Comparison of ENCODE assay signal across 9 mouse cellular contexts in genomic region chr9:96751821-96752602, GRCm38 (mm10). TPM values are rescaled to one million over a fixed set of nuclear protein-coding genes. Genes with fewer than 3 reads are reported as not detected.
A peak's percentile ranks its signal among the peaks of the same experiment; 100 is the strongest.
DNase-seq lines count a peak whose midpoint lies in the region; ATAC-seq and TF ChIP-seq lines count a peak whose summit lies in the region.
"Had no signal": no experiment of that assay in that cellular context is flagged by ENCODE, and none has a peak within 500 bp of the region (broad histone marks: within the 10 kb centered on the region; RNA-seq: fewer than 3 reads in every experiment).

No protein-coding gene starts in this region.

- no peaks in the 10 kb centered on the region; the same call in 1 of the 2 replicates for H3K4me1 ChIP-seq in liver, postnatal 0 days (ENCODE audit: insufficient read depth)
- H3K4me1 ChIP-seq in liver, embryonic 11.5 days (replicated peaks; ENCODE audit: control insufficient read depth, insufficient read depth, low read length) = no peaks in the 10 kb centered on the region
- peaks cover 11% of the 10 kb centered on the region for H3K4me1 ChIP-seq in embryonic facial prominence, embryonic 10.5 days
- H3K4me1 ChIP-seq in limb, embryonic 13.5 days = peaks cover 4% of the 10 kb centered on the region

- 84% methylated on average over 15 of the region's 15 CpGs for WGBS in liver, postnatal 0 days (ENCODE audit: insufficient replicate concordance)
- 87% methylated on average over 15 of the region's 15 CpGs for WGBS in liver, embryonic 11.5 days
- 92% methylated on average over 15 of the region's 15 CpGs for WGBS in embryonic facial prominence, embryonic 10.5 days
- 89% methylated on average over 15 of the region's 15 CpGs for WGBS in limb, embryonic 13.5 days

- intact Hi-C loops in heart, postnatal 10 days (cut with DNase I) = no loop called here

- no peak overlapping the region for H3K9ac ChIP-seq in liver, postnatal 0 days (replicated peaks)
- no peak overlapping the region for H3K9ac ChIP-seq in liver, embryonic 11.5 days (ENCODE audit: low read depth, low read length)
- peak overlapping the region; percentile 39; the same call in 1 of the 2 replicates for H3K9ac ChIP-seq in limb, embryonic 13.5 days

- no peaks in the 10 kb centered on the region for H3K36me3 ChIP-seq in liver, postnatal 0 days (replicated peaks; ENCODE audit: insufficient read depth, low read length)
- H3K36me3 ChIP-seq in liver, embryonic 11.5 days (ENCODE audit: control insufficient read depth, insufficient read depth, low read length) = no peaks in the 10 kb centered on the region
- no peaks in the 10 kb centered on the region for H3K36me3 ChIP-seq in embryonic facial prominence, embryonic 10.5 days (replicated peaks)
- no peaks in the 10 kb centered on the region for H3K36me3 ChIP-seq in limb, embryonic 13.5 days

- no peaks in the 10 kb centered on the region for H3K9me3 ChIP-seq in liver, postnatal 0 days (ENCODE audit: low read length)
- no peaks in the 10 kb centered on the region for H3K9me3 ChIP-seq in liver, embryonic 11.5 days (ENCODE audit: control insufficient read depth, low read length)
- H3K9me3 ChIP-seq in embryonic facial prominence, embryonic 10.5 days = no peaks in the 10 kb centered on the region
- no peaks in the 10 kb centered on the region for H3K9me3 ChIP-seq in limb, embryonic 13.5 days

- no peak overlapping the region for H3K4me2 ChIP-seq in liver, postnatal 0 days (ENCODE audit: low read depth, low read length)
- H3K4me2 ChIP-seq in liver, embryonic 11.5 days = no peak overlapping the region
- no peak overlapping the region for H3K4me2 ChIP-seq in limb, embryonic 13.5 days (replicated peaks)

- H3K27ac ChIP-seq in liver, postnatal 0 days (ENCODE audit: low read depth) = 0 out of 2 replicates have a peak overlapping the region, but pooled peaks have one; percentile 11
- no peak overlapping the region for H3K27ac ChIP-seq in liver, embryonic 11.5 days (ENCODE audit: low read depth, low read length)
- peak overlapping the region; percentile 75 for H3K27ac ChIP-seq in embryonic facial prominence, embryonic 10.5 days (replicated peaks)
- H3K27ac ChIP-seq in limb, embryonic 13.5 days = no peak overlapping the region

- TF ChIP-seq CTCF in liver, postnatal 0 days (IDR thresholded peaks at IDR 0.05; ENCODE audit: low read depth) = no peak

- H3K27me3 ChIP-seq in liver, postnatal 0 days (ENCODE audit: insufficient read depth, low read length) = no peaks in the 10 kb centered on the region
- H3K27me3 ChIP-seq in liver, embryonic 11.5 days (replicated peaks; ENCODE audit: control insufficient read depth, insufficient read depth, low read length) = no peaks in the 10 kb centered on the region
- no peaks in the 10 kb centered on the region for H3K27me3 ChIP-seq in embryonic facial prominence, embryonic 10.5 days (replicated peaks; ENCODE audit: low read depth, poor library complexity, severe bottlenecking)
- H3K27me3 ChIP-seq in limb, embryonic 13.5 days = no peaks in the 10 kb centered on the region

- ATAC-seq in liver, postnatal 0 days = no peak
- no peak for ATAC-seq in liver, embryonic 11.5 days (replicated peaks; ENCODE audit: low FRiP score)
- ATAC-seq in limb, embryonic 13.5 days (ENCODE audit: low FRiP score, low read depth) = no peak
- ATAC-seq: inflammation-experienced regulatory T-cells, adult 6 months had no signal

- TF ChIP-seq EP300 in liver, postnatal 0 days (IDR thresholded peaks at IDR 0.05; ENCODE audit: low read depth) = no peak

- no peak overlapping the region for H3K4me3 ChIP-seq in liver, postnatal 0 days (ENCODE audit: low read depth, low read length)
- no peak overlapping the region for H3K4me3 ChIP-seq in liver, embryonic 11.5 days (ENCODE audit: low read depth, low read length)
- H3K4me3 ChIP-seq in embryonic facial prominence, embryonic 10.5 days = no peak overlapping the region
- no peak overlapping the region for H3K4me3 ChIP-seq in limb, embryonic 13.5 days

- peak; percentile 93 for DNase-seq in heart, adult 11 months
- DNase-seq in heart, postnatal 10 days = no peak
- no peak for DNase-seq in liver, postnatal 0 days
- DNase-seq in liver, embryonic 11.5 days (ENCODE audit: low spot score) = no peak
- no peak for DNase-seq in embryonic facial prominence, embryonic 10.5 days (ENCODE audit: low spot score)
- no peak for DNase-seq in thymus, postnatal 36 days
- DNase-seq in adrenal gland, adult 18-20 months (ENCODE audit: low spot score in 2 of 2) = no peak

RNA-seq across cellular contexts. Expression of gene Zbtb38, which starts 0.6 kb away (rescaled TPM):
- 10 to 100 TPM; 30.2 to 37.0 TPM for total RNA-seq in heart, postnatal 10 days (2021)
- polyA plus RNA-seq in liver, postnatal 0 days (2015; fragmentation: Nextera tagmentation; extraction: Ambion mirVana) = 6.0 and 7.5 TPM in 2 replicates
- 10.0 and 10.1 TPM in 2 replicates for polyA plus RNA-seq in liver, embryonic 11.5 days (2014; fragmentation: Nextera tagmentation; extraction: Ambion mirVana)
- 8.4 and 8.6 TPM in 2 replicates for polyA plus RNA-seq in embryonic facial prominence, embryonic 10.5 days (2016; fragmentation: Nextera tagmentation; extraction: Ambion mirVana)
- polyA plus RNA-seq in limb, embryonic 13.5 days (2015; fragmentation: Nextera tagmentation; extraction: Ambion mirVana) = 14.1 and 14.4 TPM in 2 replicates
- 10 to 100 TPM; 60.0 to 97.3 TPM for total RNA-seq in adrenal gland, adult 18-20 months (2021)

Comparison
In these comparisons a context has a peak if more than half of its experiments do, and no peak if none do; other contexts are left out.
1. H3K27ac ChIP-seq: peak in liver, postnatal 0 days (single experiment) and embryonic facial prominence, embryonic 10.5 days (single experiment); none in liver, embryonic 11.5 days (single experiment) and limb, embryonic 13.5 days (single experiment).